Mouse (Mus musculus) myocyte (in vitro differentiated cells): Measurements from ENCODE around the gene E130208F15Rik. TPM values are rescaled to one million over a fixed set of nuclear protein-coding genes. Genes with fewer than 3 reads are reported as not detected.

ENCODE experiments used
- H3K27me3 ChIP-seq: one replicate; pipeline ENCODE4 v1.6.1; 2011; ENCODE audit not compliant: control insufficient read depth, insufficient read depth, insufficient read length
- H3K36me3 ChIP-seq: one replicate; pipeline ENCODE4 v1.6.1; 2011; ENCODE audit not compliant: control insufficient read depth, insufficient read depth
- H3K4me2 ChIP-seq: one replicate; pipeline ENCODE4 v1.6.1; 2011; ENCODE audit warnings: low read depth, control low read depth
- H3K4me3 ChIP-seq: one replicate; pipeline ENCODE4 v1.5.1; 2011; ENCODE audit warnings: mild to moderate bottlenecking, control low read depth, moderate library complexity
- H3K79me2 ChIP-seq: one replicate; pipeline ENCODE4 v1.6.1; 2011; ENCODE audit not compliant: control insufficient read depth, insufficient read depth
- H3ac ChIP-seq: one replicate; pipeline ENCODE4 v1.6.1; 2011; ENCODE audit not compliant: control insufficient read depth, insufficient read length
- CEBPB ChIP-seq: IDR thresholded peaks from 2 replicates; pipeline ENCODE4 v1.6.1; 2011; ENCODE audit warnings: mild to moderate bottlenecking, moderate library complexity; ENCODE audit not compliant: poor library complexity, insufficient read depth, severe bottlenecking
- E2F4 ChIP-seq: IDR thresholded peaks from one replicate; pipeline ENCODE4 v1.6.1; 2011; ENCODE audit warnings: mild to moderate bottlenecking, control low read depth, moderate library complexity; ENCODE audit not compliant: insufficient read depth
- MAX ChIP-seq: IDR thresholded peaks from one replicate; pipeline ENCODE4 v1.6.1; 2011; ENCODE audit warnings: low read depth, mild to moderate bottlenecking, control low read depth
- MYOD1 ChIP-seq, 3 experiments: IDR thresholded peaks; one replicate each; pipeline ENCODE4 v1.6.1; 2011; ENCODE audit warnings: control low read depth in 2 of 3, low read depth in 2 of 3, mild to moderate bottlenecking in 2 of 3, moderate library complexity in 1 of 3; ENCODE audit not compliant: insufficient read length in 2 of 3, control insufficient read depth in 1 of 3
- MYOG ChIP-seq, 3 experiments: IDR thresholded peaks; one replicate each; pipeline ENCODE4 v1.6.1; 2011; ENCODE audit warnings: control low read depth in 2 of 3, low read depth in 2 of 3, mild to moderate bottlenecking in 2 of 3; ENCODE audit not compliant: insufficient read length in 2 of 3, control insufficient read depth in 1 of 3, insufficient read depth in 1 of 3
- POLR2A ChIP-seq: IDR thresholded peaks from one replicate; pipeline ENCODE4 v1.6.1; 2011; ENCODE audit warnings: low read depth, mild to moderate bottlenecking, control low read depth, moderate library complexity; ENCODE audit not compliant: insufficient read length
- POLR2AphosphoS2 ChIP-seq: IDR thresholded peaks from one replicate; pipeline ENCODE4 v1.6.1; 2011; ENCODE audit warnings: low read depth, control low read depth; ENCODE audit not compliant: insufficient read length
- REST ChIP-seq: IDR thresholded peaks from one replicate; pipeline ENCODE4 v1.6.1; 2011; ENCODE audit warnings: mild to moderate bottlenecking, control low read depth, moderate library complexity; ENCODE audit not compliant: insufficient read depth, insufficient read length
- SRF ChIP-seq: IDR thresholded peaks from one replicate; pipeline ENCODE4 v1.6.1; 2011; ENCODE audit warnings: low read depth; ENCODE audit not compliant: control insufficient read depth, insufficient read length
- TCF12 ChIP-seq: IDR thresholded peaks from one replicate; pipeline ENCODE4 v1.6.1; 2011; ENCODE audit warnings: mild to moderate bottlenecking, control low read depth; ENCODE audit not compliant: poor library complexity, insufficient read depth, severe bottlenecking
- TCF3 ChIP-seq: IDR thresholded peaks from one replicate; pipeline ENCODE4 v1.6.1; 2011; ENCODE audit warnings: low read depth, control low read depth; ENCODE audit not compliant: insufficient read length
- USF1 ChIP-seq: IDR thresholded peaks from one replicate; pipeline ENCODE4 v1.6.1; 2011; ENCODE audit warnings: low read depth, mild to moderate bottlenecking, control low read depth, moderate library complexity
- polyA plus RNA-seq: library from polyadenylated mRNA; unstranded; fragments of >200 nt; fragmentation: generic; extraction: Trizol; gene quantifications from one replicate; pipeline ENCODE4 v1.2.1, GENCODE M21; 2012; ENCODE audit warnings: missing spikeins

The E130208F15Rik gene
- polyA plus RNA-seq, 1 experiment = 4.0 TPM

- H3ac ChIP-seq = no peak overlapping the region
- no peaks in the 10 kb centered on the region for H3K79me2 ChIP-seq
- H3K4me2 ChIP-seq = no peak overlapping the region
- peaks cover 46% of the 10 kb centered on the region for H3K27me3 ChIP-seq
- no peak for TF ChIP-seq TCF3
- TF ChIP-seq SRF = no peak
- TF ChIP-seq E2F4 = no peak
- no peak for TF ChIP-seq MYOG (IDR thresholded peaks at IDR 0.05; ENCODE audit: control insufficient read depth in 1 of 3, insufficient read depth in 1 of 3, insufficient read length in 2 of 3, low read depth in 2 of 3)
- no peak for TF ChIP-seq USF1
- no peak for TF ChIP-seq REST
- TF ChIP-seq CEBPB = no peak
- no peak for TF ChIP-seq TCF12
- TF ChIP-seq POLR2AphosphoS2 = no peak
- TF ChIP-seq MAX = no peak
- no peak for TF ChIP-seq POLR2A
- TF ChIP-seq MYOD1 (IDR thresholded peaks at IDR 0.05; ENCODE audit: control insufficient read depth in 1 of 3, insufficient read length in 2 of 3, low read depth in 2 of 3) = no peak
- no peak overlapping the region for H3K4me3 ChIP-seq
- H3K36me3 ChIP-seq = no peaks in the 10 kb centered on the region
Observed at GRCm38 (mm10) chr7:30354059-30354458, 32.5 kb downstream of the E130208F15Rik start.

GRCm38 (mm10) chr7:30358378-30359186, 37.0 kb downstream of the E130208F15Rik start:
- H3K4me2 ChIP-seq = no peak overlapping the region
- H3ac ChIP-seq = no peak overlapping the region
- H3K36me3 ChIP-seq = no peaks in the 10 kb centered on the region
- TF ChIP-seq REST = no peak
- no peaks in the 10 kb centered on the region for H3K79me2 ChIP-seq
- peaks cover 55% of the 10 kb centered on the region for H3K27me3 ChIP-seq
- no peak overlapping the region for H3K4me3 ChIP-seq

GRCm38 (mm10) chr7:30359276-30359865, 37.8 kb downstream of the E130208F15Rik start:
- H3ac ChIP-seq = no peak overlapping the region
- no peak for TF ChIP-seq E2F4
- no peak for TF ChIP-seq SRF
- no peak for TF ChIP-seq USF1
- no peak for TF ChIP-seq REST
- H3K4me2 ChIP-seq = no peak overlapping the region
- peaks cover 63% of the 10 kb centered on the region for H3K27me3 ChIP-seq
- no peaks in the 10 kb centered on the region for H3K79me2 ChIP-seq
- H3K4me3 ChIP-seq = no peak overlapping the region
- no peaks in the 10 kb centered on the region for H3K36me3 ChIP-seq

- Histone ChIP-seq H3K27me3 (peaks cover 67% of the 10 kb centered on the region), H3K4me3 (no peak overlapping the region), H3K79me2 (no peaks in the 10 kb centered on the region), H3K36me3 (no peaks in the 10 kb centered on the region), H3K4me2 (no peak overlapping the region), H3ac (no peak overlapping the region)
- TF ChIP-seq USF1 (no peak), POLR2A (no peak), TCF12 (no peak), CEBPB (no peak), POLR2AphosphoS2 (no peak), MAX (no peak), SRF (no peak), E2F4 (no peak), REST (no peak)
Observed at GRCm38 (mm10) chr7:30360028-30360427, 38.5 kb downstream of the E130208F15Rik start.

DNA sequence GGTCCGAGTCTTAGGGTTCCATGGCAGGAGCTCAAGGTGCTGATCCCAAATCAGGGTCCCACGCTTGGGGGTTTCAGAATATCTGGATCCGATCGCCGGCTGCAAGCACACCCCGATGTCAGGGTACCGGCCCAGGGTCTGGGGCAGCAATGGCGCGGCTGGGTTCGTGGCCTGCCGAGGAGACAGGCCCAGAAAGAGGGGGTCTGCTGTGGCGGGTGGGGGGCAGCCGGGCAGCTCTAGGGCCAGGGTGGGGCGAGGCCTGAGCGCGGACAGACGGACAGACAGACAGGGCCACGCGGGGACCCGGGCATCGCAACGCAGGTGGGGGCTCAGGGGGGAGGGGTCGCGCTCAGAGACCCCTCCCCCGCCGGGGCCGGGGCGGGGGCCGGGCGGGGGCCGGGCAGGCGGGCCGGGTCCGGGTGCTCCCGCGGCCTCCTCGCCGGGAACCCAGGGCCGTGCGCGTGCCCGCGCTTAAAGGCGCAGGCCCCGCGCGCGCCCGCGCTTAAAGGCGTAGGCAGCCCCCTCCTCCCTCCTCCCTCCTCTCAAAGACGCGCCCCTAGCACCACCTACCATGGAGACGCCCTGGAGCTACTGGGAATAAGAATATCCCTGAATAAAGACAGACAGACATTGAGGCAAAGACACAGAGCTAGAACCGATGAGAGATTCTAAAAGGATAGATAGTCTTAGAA, 41.3 kb downstream of the E130208F15Rik start, which contains the start of gene Lrfn3:
Gene Lrfn3, minus strand, starts transcription at position 121 of the 692 bp plus-strand sequence.
- no peaks in the 10 kb centered on the region for H3K36me3 ChIP-seq
- H3K27me3 ChIP-seq = peaks cover 66% of the 10 kb centered on the region
- no peaks in the 10 kb centered on the region for H3K79me2 ChIP-seq
- H3K4me2 ChIP-seq = no peak within 1 kb of the TSS
- no peak within 1 kb of the TSS for H3ac ChIP-seq
- H3K4me3 ChIP-seq = no peak within 1 kb of the TSS
- no peak for TF ChIP-seq MYOD1 (IDR thresholded peaks at IDR 0.05; ENCODE audit: control insufficient read depth in 1 of 3, insufficient read length in 2 of 3, low read depth in 2 of 3)
- TF ChIP-seq MYOG (IDR thresholded peaks at IDR 0.05; ENCODE audit: control insufficient read depth in 1 of 3, insufficient read depth in 1 of 3, insufficient read length in 2 of 3, low read depth in 2 of 3) = no peak
- TF ChIP-seq SRF = no peak
- no peak for TF ChIP-seq TCF3
- no peak for TF ChIP-seq E2F4
- TF ChIP-seq MAX = no peak
- TF ChIP-seq TCF12 = no peak
- TF ChIP-seq USF1 = no peak
- TF ChIP-seq POLR2A = no peak
- no peak for TF ChIP-seq REST
- no peak for TF ChIP-seq CEBPB
